Mouse (Mus musculus): Measurements from ENCODE around the gene Gmpr2.
A peak's percentile ranks its signal among the peaks of the same experiment; 100 is the strongest.

Gmpr2 gene

GRCm38 (mm10) chr14:55724411-55724871 lies 52.7 kb downstream of the Gmpr2 start:
- DNase-seq (ENCODE audit: low read depth, low spot score) = peak; percentile 94

DNA sequence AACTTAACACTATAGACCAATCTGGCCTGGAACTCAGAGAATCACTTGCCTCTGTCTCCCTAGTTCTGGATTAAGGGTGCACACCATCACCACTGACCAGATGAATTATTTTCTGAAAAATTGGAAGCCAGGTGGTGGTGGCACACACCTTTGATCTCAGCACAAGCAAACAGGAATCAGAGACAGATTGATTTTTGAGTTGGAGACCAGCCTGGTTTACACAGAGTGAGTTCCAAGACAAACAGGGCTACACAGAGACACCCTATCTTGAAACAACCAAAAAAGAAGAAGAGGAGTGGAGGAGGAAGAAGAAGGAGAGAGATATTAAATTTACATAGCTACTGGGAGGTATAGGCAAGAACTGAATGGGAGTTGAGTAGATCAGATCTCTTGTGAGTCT lies 54.5 kb downstream of the Gmpr2 start:
- DNase-seq (ENCODE audit: low read depth, low spot score) = peak; percentile 22

DNA sequence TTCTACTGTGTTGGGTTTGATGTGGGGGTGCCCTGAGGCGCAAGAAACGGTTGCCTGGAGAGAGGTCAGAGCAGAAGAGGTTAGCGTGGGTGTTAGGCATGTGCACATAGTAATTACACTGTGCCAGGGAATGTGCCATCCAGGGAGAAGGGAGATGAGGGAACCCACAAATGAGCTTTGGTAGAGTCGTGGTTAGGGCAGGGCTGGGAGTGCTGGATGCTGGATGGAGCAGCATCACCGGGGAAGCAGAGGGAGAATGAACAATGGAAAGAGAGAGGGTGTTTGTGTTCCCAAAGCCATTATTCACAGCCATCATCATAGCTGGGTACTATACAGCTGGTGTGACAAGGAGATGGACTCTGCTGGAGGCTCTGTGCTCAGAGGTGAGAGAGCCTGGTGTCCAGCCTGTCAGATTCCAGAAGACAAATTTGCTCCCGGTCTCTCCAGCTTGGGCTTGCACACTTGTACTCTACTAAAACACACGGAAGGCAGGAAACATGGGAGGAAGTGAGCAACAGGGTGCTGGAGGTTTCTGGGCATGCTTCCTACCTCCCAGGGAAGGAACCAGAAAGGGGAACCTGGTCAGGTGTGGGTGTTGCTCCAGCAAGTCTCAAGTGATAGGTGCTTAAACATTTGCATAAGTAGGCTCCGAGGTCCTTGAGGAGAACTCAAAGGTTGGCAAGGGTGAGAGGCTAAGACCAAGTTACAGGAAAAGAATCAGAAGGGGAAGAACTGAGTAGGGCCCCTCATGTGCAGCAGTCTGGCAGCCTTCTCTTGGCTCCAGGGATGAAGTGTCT lies 56.3 kb downstream of the Gmpr2 start:
- peak; percentile 68 for DNase-seq (ENCODE audit: low read depth, low spot score)

Measured in A20 (cell line).